Mouse (Mus musculus) heart, postnatal 4 days (tissue): ENCODE measurements at regions not wholly inside any gene's neighbourhood (a gene's known extent, or its start where the extent isn't known, plus 50 kb on each side); places are given as distances from the start of the nearest gene placed in this dataset.
A peak's percentile ranks its signal among the peaks of the same experiment; 100 is the strongest.

Experiments used
- DNase-seq: peaks from one replicate; pipeline ENCODE4 v3.0.0; 2021

GRCm38 (mm10) chr11:23996250-23996649 is 78.6 kb downstream of the A830031A19Rik start:
- no peak for DNase-seq

GRCm38 (mm10) chr11:23994160-23994559 is 80.7 kb downstream of the A830031A19Rik start:
- no peak for DNase-seq

DNA sequence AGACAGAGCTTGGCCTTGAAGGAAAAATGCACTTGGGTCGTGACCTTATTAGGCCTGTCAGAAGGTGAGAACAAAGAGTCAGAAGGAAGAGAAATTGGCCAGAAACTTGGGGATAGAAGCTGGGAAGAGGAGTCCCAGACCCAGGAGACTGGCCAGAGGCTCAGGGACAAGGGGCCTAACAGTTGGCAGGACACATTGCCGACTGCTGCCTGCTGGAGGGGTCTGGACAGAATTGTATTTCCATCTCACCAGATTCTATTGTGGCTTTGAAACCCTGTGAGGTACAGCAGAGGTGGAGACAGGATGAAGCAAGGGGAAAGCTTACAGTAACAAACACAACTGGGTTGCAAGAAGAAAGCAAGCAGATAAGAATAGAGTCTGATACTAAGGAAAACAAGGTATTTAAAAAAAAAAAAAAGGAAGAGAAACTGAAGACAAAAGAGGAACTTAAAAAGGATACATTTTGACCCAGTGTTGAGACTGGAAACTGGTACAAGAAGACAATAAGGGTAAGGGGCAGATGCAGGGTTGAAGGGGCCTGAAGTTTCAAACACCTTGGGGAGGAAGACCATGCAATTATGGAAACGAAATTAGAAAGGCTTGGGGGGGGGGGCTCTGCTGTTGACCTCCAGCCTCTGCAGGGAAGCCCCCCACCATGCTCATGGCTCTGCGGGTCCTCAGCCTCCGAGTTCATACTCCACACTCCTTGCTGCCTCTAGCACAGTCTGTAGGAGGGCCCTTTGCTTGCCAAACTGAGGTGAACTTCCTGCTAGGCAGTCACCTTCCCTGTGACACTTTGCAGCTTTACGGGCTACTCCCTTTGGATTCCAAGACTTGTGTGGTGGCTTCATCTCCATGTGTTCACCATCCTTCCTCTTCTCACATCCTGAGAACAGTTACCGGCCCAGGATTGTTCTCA is 87.1 kb downstream of the A830031A19Rik start:
- DNase-seq, result no peak

DNA sequence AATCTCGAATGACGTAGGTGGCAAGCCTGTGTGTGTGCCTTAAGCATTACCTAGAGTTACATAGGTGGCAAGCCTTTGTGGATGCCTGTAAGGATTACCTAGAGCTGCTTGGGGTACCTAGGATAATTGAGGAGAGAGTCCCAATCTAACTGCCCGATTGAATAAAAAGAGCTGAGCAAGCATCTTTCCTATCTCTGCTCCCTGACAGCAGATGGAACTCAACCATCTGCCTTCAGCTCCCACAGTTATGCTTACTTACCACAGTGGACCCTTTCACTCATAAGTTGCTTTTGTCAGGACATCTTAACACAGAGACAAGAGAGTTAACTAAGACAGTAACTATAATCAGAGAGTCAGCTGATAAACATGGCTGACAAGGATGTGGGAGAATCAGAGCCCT is 89.6 kb downstream of the A830031A19Rik start:
- DNase-seq, result no peak

DNA sequence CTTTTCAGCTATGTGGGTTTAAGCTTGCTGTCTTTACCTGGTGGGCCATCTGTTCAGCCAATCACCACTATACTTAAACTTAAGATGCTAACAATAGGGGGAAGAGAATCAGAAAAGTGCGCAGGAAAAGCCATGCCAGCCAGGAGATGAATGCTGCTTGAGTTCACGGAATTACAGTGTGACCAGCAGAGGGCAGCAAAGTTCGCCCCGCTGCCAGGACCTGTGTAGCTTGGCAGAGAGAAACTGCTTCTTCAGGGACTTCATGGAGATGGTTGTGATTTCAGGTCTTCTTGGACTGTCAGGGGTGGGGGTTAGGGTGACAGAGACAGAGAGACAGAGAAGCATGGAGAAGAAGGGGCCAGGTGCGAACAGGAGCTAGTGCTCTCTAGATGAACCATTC is 84.3 kb upstream of the Papolg start:
- peak; percentile 74 for DNase-seq

DNA sequence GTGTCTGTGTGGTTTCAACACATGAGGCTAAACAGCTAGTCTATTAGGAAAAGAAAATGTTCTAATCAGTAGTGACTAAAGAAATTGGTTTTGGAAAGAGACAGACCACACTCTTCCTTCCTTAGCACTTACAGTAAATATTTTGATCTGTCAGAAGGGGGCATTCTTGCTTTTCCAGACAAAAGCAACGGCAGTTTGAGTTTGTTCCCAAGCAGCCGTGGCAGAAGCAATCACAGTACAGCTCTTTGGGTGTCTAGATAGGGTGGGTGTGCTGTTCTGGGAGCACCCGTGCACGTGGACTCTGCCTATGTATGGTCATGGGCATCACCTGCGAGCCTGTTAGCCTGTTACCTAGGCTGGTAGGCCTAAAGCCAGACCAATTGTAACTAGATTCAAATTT is 83.2 kb upstream of the Papolg start:
- DNase-seq, result no peak

DNA sequence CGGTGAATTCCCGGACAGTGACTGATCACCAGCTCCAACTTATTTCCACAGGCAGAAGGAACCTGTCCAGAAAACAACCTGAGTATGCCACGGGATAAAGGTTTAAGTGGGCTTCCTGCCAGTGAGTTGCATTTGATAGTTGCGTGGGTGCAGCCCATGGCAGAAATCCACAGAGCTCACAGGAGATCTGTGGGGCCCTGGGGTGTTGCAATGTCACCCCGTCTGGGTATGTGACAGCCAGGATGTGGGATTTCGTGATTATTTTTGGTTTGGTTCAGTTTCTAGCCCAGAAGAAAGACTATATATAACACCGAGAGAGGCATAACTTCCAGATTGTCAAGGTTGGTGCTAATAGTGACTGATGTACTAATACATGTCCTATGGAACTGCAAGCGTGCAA is 82.0 kb upstream of the Papolg start:
- no peak for DNase-seq

GRCm38 (mm10) chr11:23954323-23954722 is 59.3 kb upstream of the Papolg start:
- no peak for DNase-seq

DNA sequence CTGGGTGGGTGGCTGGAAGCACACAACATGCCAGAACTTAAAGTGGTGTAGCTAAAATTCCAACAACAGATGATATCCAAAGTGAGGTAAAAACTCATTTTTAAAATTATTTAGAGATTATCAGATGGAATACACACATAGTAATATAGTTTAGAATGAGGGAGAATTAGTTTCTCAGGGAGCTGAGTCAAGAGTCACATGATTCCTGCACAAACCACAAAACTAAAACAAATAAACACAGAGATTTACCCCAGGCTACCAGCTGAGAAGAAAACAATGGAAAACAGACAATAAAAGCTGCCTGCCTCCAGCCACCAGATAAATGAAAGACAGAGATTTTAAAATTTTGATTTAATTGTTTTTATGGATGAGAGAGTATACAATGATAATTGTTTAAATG is 50.9 kb upstream of the Papolg start:
- no peak for DNase-seq
